Mouse (Mus musculus): ENCODE data around the gene Mdm4. TPM values are rescaled to one million over a fixed set of nuclear protein-coding genes. Genes with fewer than 3 reads are reported as not detected.
"Not testable (repeated sequence)": the region's sequence is repeated elsewhere in the genome, so short reads cannot be mapped to it uniquely, and the experiment has no call there.

Gene Mdm4
- polyA plus RNA-seq, 1 experiment = 92.2 TPM

GRCm38 (mm10) chr1:133053034-133053433 lies 22.7 kb upstream of the Mdm4 start:
- no peak for DNase-seq (ENCODE audit: low spot score)

DNA sequence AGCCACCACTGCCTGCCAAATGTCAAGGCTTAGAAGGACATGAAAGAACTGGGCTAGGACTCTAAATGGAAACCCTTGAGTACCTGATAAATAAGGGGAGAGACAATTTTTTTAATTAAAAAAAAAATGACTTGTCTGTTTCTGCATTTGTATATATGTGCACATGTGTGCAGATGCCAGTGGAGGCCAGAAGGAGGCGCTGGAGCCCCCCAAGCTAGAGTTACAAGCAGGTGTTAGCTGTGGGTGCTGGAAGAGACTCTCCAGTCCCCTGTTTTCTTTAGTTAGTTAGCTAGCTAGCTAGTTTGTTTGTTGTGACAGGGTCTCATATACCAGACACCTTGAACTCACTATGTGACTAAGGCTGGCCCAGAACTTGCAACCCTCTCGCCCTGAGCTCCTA lies 21.5 kb upstream of the Mdm4 start:
- DNase-seq (ENCODE audit: low spot score) = no peak

GRCm38 (mm10) chr1:133050001-133050431 lies 19.7 kb upstream of the Mdm4 start:
- DNase-seq (ENCODE audit: low spot score) = no peak

- no peak for DNase-seq (ENCODE audit: low spot score)
Observed at GRCm38 (mm10) chr1:133048690-133049089, 18.3 kb upstream of the Mdm4 start.

DNA sequence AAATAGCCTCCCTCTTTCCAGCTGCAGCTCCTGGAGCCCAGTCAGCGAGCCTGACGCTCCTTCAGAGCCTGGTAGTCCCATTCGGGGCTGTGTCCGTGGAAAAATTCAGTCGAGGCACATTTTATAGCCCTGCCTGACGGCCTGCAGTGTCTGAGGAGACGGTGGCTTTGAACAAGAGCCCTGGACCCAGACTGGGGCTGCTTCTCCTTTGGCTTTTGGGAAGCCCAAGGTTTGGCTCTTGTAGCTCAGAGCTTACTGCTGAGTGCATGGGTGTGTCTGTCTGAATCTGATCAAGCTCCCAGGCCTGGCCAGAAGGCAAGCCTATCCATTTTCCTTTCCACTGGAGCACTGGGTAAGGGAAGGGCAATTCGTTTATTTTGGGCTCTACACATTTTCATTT lies 17.2 kb upstream of the Mdm4 start:
- no peak for DNase-seq (ENCODE audit: low spot score)

DNA sequence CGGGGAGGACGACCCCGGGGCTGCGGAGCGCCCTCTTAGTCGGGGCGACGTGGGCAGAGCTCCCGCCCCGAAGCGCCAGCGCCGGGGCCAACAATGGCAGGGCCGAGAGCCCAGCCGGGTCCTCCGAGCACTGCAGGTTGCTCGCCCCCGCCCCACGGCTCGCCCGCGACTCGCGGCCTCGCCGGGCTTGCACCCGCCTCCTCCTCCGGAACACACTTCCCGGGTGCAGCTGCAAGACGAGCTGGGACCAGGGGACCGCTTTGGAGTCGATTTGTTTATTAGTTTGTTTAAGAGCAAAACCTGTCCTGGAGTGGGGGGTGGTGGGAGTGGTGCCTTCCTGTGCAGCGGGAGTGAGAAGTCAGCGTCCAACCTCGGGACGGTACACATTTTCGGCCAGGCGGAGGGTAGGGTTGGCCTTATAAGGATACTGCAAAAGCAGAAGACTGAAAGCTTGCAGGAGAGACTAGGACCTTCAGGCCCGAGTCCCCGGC lies 16.1 kb upstream of the Mdm4 start:
- peak; percentile 36 for DNase-seq (ENCODE audit: low spot score)

DNA sequence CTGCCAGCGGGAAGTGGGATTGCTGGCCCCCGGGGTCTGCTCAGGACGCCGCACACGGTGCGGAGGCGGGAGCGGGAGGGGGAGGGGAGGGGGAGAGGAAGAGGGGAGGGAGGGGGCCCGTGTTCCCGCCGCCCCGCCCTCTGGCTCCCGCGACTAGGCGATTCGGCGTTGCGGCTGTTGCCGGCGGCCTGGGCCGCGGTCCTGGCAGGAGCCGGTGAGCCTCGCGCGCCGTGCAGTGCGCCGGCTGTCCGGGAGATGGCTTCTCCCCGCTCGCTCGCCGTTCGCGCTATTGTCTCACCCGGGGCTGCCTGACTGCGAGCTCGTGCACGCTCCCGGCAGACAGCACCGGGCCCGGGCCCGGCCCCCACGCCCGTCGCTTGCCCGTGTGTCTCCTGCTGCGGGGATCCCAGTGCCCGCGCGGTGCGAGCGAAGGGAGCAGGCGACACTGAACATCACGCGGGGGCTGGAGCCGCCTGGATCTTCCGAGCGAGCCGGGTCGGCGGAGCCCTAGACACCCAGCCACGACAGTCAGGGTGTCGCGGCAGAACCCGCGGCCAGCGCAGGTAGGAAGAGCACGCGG lies 15.6 kb upstream of the Mdm4 start:
- DNase-seq (ENCODE audit: low spot score) = peak; percentile 74

- DNase-seq (ENCODE audit: low spot score) = no peak
Observed at GRCm38 (mm10) chr1:133045011-133045860, 14.9 kb upstream of the Mdm4 start, which contains the start of gene Pik3c2b. Pik3c2b (plus strand) TSS chr1:133045667.

DNA sequence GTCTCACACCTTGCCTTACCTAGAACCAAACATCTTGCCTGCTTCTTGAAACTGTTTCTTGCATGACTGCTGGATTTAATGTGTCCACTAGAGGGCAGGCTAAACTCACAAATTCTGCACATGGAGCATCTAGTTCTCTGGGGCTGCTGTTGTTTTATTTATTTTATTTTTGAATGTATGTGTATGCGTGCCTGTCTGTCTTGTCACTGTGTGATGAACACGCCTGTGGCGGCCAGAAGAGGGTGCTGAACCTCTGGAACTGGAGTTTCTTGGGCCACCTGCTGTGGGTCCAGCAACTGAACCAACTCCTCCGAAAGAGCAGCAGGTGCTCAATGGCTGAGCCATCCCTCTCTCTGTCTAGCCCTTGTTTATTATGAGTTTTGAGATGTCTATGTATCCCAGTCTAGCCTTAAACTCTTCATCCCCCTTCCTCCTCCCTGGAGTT lies 9.2 kb upstream of the Mdm4 start:
- no peak for DNase-seq (ENCODE audit: low spot score)

GRCm38 (mm10) chr1:133034682-133035081 lies 4.3 kb upstream of the Mdm4 start:
- DNase-seq (ENCODE audit: low spot score) = not testable (repeated sequence)

DNA sequence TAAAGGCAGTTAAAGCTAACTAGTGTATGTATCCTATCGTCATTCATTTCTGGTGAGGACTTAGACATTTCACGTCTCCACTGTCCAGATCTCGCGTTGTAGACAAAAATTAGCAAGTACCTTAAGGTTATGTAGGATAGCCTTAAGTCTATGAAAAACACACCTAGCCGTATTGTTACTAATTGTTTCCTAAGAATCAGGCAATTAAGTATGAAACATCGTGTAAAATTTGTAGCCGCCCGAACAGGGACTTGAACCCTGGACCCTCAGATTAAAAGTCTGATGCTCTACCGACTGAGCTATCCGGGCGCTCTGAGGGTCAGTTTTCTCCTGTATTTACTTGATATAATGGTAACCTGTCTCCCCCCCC lies 3.7 kb upstream of the Mdm4 start:
- no peak for DNase-seq (ENCODE audit: low spot score)

- DNase-seq (ENCODE audit: low spot score) = peak; percentile 37
Observed at GRCm38 (mm10) chr1:133033316-133034090, 3.1 kb upstream of the Mdm4 start.

DNA sequence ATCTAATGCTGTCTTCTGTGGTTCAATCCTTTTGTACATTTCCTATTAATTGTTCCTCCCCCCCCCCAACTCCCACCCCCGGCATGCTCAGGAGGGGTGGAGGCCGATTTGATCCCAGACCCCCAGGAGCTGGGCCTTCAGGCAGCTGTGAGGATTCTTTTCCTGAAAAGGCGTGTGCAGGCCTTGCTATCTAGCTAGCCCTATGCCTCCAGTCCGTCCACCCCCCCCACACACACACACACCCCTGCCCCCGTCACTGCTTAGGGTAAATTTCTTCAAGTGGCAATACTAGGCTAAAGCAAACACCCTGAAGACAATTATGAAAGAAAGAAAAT lies 2.6 kb upstream of the Mdm4 start:
- no peak for DNase-seq (ENCODE audit: low spot score)

DNA sequence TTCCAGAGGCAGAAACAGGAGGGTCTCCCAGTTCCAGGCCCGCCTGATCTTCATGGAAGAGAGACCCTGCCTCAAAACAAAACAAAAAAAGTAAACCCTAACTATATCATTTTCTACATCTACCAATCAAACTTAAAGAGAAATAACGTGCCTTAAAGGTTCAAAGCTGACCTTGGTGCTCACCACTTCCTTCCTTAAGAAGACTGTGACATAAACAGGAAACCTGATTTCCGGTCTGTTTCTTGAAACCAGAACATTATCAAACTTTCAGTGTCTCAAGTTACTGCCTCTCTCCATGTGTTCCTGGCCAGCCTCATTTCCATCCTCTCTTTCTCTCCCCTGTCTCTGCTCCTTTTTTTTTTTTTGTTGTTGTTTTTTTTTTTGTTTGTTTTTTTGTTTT lies 617 bp downstream of the Mdm4 start:
- DNase-seq (ENCODE audit: low spot score) = no peak

- no peak for DNase-seq (ENCODE audit: low spot score)
Observed at GRCm38 (mm10) chr1:133027980-133028379, 2.4 kb downstream of the Mdm4 start.

DNA sequence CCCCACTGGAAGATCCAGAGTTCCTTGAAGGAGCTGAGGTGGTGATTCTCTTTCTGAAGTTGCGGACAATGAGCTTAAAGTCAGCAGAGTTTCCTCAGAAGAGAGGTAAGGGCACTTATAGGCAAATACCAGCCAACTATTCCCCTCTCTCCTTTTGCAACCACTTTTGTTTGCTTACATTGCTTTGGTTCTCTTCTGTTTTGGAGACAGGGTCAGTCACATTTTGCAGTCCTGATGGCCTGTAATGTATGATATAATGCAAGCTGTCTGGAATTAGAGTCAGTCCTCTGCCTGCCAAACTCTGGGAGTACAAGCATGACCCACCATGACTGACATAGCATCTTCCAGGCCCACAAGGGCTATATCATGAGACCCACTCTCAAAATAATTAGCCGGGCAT lies 3.2 kb downstream of the Mdm4 start:
- no peak for DNase-seq (ENCODE audit: low spot score)

DNA sequence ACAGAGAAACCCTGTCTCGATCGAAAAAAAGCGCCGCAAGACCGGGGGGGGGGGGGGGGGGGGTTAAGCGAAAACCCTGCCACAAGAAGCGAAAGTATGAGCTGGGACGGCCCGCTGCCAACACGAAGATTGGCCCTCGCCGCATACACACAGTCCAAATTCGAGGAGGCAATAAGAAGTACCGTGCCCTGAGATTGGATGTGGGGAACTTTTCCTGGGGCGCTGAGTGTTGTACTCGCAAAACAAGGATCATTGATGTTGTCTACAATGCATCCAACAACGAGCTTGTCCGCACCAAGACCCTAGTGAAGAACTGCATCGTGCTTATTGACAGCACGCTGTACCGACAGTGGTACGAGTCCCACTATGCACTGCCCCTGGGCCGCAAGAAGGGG lies 4.6 kb downstream of the Mdm4 start:
- DNase-seq (ENCODE audit: low spot score) = not testable (repeated sequence)

GRCm38 (mm10) chr1:133025051-133025795 lies 5.1 kb downstream of the Mdm4 start:
- DNase-seq (ENCODE audit: low spot score) = peak; percentile 63

- DNase-seq (ENCODE audit: low spot score) = no peak
Observed at GRCm38 (mm10) chr1:133024426-133024825, 5.9 kb downstream of the Mdm4 start.

GRCm38 (mm10) chr1:133023723-133024122 lies 6.6 kb downstream of the Mdm4 start:
- DNase-seq (ENCODE audit: low spot score) = not testable (repeated sequence)

DNA sequence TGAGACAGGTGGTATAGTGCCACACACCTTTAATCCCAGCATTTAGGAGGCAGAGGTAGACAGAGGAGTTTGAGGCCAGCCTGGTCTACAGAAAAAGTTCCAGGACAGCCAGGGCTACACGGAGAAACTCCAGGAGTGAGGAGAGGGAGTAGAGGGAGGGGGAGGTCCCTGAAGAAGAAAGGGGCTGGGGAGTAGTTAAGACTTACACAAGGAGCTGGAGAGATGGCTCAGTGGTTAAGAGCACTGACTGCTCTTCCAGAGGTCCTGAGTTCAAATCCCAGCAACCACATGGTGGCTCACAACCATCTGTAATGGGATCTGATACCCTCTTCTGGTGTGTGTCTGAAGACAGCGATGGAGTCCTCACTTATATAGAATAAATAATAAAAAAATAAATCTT lies 8.4 kb downstream of the Mdm4 start:
- not testable (repeated sequence) for DNase-seq (ENCODE audit: low spot score)

- no peak for DNase-seq (ENCODE audit: low spot score)
Observed at GRCm38 (mm10) chr1:133021391-133021790, 9.0 kb downstream of the Mdm4 start.

Measured in urinary bladder, adult 2 months (tissue).